Mouse (Mus musculus): Measurements from ENCODE around the gene Tlcd1.
A peak's percentile ranks its signal among the peaks of the same experiment; 100 is the strongest.
"Not testable (repeated sequence)": the region's sequence is repeated elsewhere in the genome, so short reads cannot be mapped to it uniquely, and the experiment has no call there.

The Tlcd1 gene

DNA sequence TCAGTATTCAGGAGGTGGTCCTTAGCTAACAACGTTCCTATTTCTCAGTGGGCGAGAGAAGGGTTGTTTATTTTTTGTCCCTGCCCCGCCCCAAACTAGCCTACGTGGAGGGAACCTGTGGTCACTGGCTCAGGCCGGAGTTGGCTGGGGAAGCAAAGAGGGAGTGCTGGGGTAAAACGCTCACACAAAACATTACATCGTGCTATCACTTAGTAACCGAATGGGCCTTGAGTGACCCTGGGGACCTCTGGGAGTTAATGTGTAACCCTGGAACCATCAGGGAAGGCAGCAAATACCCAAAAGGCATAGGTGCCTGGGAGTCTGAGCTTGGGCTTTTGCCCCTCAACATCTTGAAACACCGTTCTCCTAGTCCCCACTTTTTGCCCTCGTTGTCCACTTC lies 926 bp downstream of the Tlcd1 start:
- DNase-seq (ENCODE audit: low read depth, low spot score), result peak; percentile 62

DNA sequence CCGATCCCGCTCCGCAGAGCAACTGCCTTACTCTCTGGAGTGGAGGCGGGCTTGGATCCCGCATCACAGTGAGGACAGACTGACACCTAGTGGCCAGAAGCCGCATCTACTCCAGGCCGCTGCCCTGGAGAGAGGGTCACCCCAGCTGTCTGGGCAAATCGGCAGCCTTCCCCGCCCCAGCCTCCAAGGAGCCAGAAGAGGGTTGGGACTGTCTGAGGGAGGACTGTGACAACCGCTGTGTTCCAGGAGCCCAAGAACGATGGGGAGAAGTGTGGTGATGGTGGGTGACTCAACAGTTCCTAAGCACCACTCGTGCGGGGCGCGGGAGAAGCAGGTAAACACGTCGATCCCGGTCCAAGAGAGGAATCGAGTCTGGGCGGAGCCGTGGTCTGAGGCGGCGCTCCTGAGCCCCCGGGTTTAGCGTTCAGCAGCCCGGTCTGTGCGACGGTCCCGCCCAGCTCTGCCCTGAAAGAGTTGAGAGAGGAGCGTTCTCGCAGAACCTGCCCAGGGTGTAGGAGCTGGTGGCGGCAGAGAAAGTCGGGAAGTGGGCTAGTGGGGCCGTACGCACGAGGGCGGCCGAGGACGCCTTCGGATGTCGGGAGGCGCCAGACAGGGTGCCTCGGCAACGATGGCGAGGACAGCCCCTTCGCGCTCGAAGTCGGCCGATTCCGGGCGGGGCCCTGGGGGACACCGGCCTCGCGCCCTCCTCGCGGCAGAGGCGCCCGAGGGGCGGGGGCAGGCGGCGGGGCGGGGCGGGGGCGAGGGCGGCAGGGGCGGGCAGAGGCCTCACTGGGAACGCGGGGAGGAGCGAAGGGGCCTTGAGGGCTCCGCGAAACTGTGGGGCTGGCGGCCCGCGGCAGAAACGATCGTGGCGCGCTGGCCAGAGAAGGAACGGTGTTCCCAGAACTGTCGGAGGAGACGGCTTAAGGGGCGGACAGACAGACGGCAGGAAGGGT lies 1.7 kb downstream of the Tlcd1 start:
- DNase-seq (ENCODE audit: low read depth, low spot score), result peak; percentile 96

DNA sequence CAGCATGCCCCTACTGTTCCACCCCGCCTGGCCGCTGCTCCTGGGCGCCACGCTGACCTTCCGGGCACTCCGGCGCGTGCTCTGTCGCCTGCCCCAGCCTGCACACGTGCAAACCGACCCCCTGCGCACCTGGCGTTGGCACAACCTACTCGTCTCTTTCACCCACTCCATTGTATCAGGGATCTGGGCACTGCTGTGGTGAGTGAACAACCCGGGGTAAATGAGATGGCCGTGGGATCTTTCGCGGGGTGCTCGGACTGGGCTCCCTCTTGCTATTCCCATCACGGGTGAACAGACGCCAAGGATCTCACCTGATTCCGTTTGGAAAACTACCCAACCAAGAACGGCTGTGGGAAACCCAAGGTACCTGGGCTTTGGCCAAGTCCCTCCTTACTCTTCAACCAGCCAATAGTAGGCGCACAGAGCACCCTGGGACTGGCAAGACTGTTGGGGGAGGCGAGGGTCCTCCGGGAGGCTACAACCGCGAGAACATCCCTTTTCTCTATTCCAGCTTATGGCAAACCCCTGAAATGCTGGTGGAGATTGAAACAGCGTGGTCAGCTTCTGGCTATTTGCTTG lies 2.4 kb downstream of the Tlcd1 start:
- DNase-seq (ENCODE audit: low read depth, low spot score), result peak; percentile 93

DNA sequence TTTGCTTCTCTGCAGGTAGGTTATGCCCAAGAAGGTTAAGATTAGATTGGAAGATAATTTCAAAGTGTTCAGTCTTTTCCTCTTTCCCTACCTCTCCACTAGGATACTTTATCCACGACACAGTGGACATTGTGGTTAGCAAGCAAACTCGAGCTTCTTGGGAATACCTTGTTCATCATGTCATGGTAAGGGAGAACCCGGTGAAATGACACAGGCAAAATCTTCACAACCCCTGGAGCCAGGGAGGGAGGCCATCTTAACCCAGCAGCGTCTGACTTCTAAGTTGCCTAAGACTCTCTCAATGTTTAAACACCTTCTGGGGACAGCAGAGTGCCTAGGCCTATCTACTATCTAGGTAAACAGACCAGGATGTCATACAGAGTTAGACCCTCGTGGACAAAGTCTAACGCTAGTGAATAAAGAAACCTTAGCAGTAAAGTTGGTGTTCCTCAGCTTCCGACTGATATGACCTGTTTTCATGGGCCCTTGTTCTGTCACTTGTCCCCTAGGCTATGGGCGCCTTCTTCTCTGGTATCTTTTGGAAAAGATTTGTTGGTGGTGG lies 3.0 kb downstream of the Tlcd1 start:
- DNase-seq (ENCODE audit: low read depth, low spot score), result no peak

DNA sequence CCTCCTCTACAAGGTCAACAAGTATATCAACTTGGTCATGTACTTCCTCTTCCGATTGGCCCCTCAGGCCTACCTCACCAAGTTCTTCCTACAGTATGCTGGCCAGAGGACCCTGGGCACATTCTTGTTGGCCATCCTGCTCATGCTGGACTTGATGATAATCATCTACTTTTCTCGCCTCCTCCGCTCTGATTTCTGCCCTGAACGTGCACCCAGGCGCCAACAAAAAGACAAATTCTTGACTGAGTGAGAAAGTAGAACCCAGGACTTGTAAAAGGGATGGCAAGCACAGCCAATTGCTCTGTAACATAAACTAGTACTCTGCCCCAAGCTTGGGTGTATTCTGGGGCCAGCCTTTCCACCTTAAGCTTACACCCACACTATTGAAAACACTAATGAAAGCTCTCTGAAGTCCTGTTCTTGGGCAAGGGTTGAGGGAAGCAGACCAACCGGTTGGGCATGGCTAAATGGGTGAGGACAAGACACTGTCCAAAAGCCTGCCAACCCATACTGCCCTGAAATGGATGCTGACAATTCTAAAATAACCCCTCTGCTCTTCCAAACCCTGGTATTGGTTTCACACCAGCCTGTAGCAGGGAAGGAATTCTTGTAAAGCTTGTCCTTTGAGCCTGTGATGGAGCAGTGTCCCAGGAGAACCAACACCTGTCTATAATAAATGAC lies 3.7 kb downstream of the Tlcd1 start:
- DNase-seq (ENCODE audit: low read depth, low spot score), result no peak

DNA sequence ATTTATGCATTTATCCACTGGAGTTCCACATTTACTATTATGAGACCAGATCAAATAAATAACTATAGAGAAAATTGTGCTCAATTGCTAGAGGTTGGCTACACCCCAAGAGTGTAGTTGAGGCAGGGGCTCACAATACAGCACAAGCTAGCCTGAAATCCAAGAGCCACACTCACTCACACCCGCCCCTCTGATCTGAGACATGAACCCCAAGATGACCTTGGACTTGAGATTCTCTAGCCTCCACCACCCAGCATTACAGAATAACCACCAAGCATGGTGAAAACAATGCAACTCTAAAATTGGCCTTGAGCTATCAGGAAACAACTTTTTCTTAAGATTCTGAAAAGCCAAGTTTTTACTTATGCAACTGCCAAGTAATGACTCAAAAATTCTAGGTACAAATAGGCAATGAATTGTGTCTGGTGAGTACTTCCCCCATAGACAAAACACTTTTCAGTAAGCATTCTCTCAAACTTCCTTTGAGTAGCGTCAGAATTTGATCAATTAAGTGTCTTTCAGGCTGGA lies 5.4 kb downstream of the Tlcd1 start:
- DNase-seq (ENCODE audit: low read depth, low spot score), result no peak

DNA sequence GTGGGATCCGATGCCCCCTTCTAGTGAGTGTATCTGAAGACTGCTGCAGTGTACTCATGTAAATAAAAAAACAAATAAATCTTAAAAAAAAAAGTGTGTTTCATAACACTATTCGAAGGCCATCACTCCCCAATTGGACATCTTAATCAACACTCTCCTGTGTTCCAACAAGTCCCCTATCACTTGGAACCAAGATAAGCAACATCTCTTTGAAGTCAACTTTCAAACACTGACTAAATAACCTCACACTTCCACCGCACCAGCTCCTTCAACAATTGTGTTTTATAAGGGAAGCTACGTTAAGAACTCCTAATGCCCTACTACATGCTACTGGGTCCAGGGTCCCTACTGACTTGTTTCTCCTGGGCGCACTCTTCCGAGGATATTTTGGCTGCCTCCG lies 5.9 kb downstream of the Tlcd1 start:
- no peak for DNase-seq (ENCODE audit: low read depth, low spot score)

DNA sequence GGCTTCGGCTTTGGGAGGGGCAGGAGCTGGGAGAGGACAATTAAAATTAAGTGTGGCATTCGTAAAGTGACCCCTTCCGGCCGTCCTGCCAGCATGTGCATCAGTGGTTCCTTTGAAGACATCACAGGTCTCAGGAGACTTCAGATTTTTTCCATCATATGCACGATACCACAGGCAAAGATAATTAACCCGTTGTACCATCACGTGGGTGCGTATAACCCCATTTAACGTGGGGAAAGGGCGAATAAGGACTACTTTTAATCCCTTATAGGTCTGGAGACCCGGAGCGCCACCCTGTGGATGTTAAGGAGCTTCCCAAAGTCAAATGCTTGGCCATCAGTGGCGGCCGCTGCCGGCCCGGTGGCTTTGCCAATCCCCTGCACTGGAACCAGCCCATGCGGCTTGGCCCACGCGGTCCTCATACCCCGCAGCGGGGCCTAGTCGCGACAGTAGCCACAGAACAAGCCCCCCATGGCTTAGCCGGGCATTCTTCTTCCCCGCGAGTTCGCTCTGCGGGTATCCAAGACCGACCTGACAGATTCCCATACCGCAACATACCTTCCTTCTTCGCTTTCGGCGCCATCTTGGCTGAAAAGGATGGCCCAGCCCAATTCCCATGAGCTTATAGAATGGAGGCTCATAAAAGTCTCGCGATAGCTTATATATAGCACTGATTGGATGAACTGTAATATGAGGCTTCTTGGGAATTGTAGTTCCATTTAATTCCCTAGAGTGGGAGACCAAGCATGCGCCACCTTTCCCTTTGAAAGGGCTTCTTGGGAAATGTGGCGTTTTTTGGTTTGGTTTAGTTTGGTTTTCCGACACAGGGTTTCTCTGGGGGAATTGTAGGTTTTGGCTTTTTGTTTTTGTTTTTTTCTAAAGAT lies 6.7 kb downstream of the Tlcd1 start, which contains the start of gene Rpl23a:
TSS of gene Rpl23a (minus strand) at position 624 of the 884 bp plus-strand sequence.
- DNase-seq (ENCODE audit: low read depth, low spot score), result peak; percentile 99

DNA sequence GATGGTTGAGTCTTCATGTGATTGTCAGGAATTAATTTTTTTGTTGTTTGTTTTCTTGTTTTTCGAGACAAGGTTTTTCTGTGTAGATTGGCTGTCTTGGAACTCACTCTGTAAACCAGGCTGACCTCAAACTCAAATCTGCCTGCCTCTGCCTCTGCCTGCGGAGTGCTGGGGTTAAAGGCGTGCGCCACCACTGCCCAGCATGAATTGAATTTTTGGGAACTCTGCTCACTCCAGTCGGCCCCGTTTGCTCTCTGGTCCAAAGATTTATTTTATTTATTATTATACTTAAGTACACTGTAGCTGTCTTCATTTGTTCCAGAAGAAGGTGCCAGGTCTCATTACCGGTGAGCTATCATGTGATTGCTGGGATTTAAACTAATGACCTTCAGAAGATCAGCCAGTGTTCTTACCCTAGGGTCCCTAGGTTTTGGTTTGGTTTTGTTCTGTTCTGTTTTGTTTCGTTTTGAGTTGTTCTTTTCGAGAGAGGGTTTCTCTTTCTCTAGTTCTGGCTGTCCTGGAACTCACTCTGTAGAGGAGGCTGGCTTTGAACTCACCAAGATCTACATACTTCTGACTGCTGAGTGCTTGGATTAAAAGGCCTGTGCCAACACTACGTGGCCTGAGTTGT lies 7.5 kb downstream of the Tlcd1 start:
- peak; percentile 51 for DNase-seq (ENCODE audit: low read depth, low spot score)

DNA sequence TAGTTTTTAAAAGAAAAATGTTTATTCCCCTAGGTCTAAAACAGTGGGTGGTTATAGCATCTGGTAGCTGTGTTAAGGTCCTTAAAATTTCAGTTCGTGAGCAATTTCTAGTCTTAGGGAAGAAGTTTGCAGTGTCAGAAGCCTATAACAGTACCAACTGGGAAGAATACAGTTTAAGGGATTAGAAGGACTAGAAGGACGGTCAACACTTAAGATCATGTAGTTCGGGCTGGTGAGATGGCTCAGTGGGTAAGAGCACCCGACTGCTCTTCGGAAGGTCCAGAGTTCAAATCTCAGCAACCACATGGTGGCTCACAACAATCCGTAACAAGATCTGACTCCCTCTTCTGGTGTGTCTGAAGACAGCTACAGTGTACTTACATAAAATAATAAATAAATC lies 8.2 kb downstream of the Tlcd1 start:
- not testable (repeated sequence) for DNase-seq (ENCODE audit: low read depth, low spot score)

DNA sequence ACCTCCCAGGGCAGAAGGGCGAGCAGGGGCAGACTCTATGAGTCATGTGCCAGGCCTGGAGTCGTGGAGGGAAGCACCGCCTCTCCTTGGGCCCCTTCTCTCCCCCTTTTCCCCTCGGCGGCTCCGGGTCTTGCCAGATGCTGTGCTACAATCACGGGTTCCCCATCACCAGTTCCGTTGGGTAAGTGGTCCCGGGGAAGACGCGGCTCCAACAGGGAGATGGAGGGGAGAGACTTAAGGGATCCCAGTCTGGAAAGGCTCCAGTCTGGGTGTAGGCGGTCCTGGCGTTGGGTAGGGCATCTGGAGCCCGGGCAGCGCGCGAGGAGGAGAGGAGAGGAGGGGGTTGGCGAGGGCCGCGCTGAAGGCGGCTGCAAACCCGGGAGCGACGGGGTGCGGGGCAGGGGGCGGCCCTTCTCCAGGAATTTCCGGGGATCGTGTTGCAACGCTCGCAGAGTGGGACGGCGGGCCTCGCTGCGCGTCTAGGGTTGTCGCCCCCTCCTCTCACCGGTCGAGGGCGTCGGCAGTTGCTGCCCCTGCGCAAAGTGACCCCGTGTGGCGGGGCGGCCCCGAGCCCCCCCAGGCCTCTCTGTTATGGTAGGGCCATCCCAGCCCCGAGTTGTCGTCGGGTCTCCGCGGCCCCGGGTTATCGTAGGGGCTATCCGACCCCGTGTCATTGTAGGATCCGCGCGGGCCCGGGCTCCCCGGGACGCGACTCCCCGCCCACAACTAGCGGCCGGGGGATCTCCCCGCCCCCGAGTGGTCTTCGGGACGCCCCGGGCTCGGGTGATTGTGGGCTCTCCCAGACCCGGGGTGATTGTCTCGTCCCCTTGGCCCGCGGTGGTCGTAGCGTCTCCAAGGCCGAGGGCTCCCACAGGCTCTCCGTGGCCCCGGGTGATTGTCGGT lies 12.1 kb downstream of the Tlcd1 start, which contains the start of gene Rab34:
TSS of gene Rab34 (plus strand) at position 100 of the 903 bp plus-strand sequence.
- peak; percentile 85 for DNase-seq (ENCODE audit: low read depth, low spot score)

DNA sequence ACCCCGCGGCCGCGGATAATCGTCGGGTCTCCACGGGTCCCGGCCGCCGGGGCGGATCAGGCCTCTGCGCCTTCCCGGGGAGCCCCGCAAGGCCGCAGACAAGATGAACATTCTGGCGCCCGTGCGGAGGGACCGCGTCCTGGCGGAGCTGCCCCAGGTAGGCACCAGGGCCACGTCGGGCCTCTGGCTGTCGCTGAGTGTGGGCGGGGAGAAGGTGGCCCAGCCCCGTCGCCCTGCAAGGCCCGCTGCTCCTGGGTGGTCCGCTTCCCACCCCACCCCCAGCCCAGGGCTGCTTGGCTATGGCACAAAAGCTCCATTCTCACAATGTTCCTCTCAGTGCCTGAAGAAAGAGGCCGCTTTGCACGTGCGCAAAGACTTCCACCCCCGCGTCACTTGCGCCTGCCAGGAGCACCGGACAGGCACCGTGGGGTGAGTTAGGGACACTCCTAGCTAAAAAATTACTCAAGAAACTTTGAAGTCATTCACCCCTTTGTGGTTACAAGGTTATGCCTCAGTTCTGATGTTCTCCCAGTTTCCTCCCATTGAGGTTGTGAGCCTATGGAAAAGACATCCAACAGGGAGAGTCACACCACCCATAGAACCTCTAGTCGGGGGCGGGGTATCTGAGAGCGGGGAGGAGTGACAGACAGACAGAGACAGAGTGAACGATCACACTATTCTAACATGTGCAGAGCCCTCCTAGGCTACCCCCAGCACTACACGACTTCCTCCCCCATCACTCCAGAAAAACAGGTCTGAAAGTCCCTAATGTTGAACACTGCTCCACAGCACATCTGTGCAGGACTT lies 12.9 kb downstream of the Tlcd1 start:
- DNase-seq (ENCODE audit: low read depth, low spot score), result peak; percentile 91

DNA sequence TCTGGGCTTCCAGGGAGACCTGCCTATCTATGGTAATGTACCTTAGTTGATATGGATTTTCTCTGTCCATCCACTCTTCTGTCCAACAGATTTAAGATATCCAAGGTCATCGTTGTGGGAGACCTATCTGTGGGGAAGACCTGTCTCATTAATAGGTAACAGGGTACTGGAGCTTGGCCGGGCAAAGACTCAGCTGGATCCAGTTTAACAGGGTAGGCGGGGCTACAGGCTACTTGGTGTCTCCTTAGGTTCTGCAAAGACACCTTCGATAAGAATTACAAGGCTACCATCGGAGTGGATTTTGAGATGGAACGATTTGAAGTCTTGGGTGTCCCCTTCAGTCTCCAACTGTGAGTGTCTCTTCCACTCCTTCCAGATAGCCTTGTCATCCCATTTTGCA lies 13.5 kb downstream of the Tlcd1 start:
- peak; percentile 39 for DNase-seq (ENCODE audit: low read depth, low spot score)

DNA sequence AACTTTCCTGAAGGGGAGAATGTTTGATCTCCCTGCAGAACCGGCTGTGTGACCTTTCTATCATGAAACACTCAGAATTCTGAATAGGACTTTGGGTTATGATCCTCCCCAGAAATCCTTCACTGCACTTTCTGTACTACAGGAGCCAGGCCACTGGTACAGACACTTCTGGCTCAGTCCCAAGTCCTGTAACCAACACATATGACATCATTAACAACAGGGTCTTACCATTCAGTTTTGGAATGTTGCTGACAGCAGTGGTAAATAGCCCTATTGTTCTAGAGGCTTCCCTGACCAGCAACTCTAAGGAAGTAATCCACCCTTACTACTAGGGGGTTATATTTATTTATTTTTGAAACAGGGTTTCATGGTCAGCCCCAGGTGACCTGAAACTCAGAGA lies 16.6 kb downstream of the Tlcd1 start, which contains the start of gene Proca1:
TSS of gene Proca1 (plus strand) at position 280 of the 400 bp plus-strand sequence.
- DNase-seq (ENCODE audit: low read depth, low spot score), result no peak

DNA sequence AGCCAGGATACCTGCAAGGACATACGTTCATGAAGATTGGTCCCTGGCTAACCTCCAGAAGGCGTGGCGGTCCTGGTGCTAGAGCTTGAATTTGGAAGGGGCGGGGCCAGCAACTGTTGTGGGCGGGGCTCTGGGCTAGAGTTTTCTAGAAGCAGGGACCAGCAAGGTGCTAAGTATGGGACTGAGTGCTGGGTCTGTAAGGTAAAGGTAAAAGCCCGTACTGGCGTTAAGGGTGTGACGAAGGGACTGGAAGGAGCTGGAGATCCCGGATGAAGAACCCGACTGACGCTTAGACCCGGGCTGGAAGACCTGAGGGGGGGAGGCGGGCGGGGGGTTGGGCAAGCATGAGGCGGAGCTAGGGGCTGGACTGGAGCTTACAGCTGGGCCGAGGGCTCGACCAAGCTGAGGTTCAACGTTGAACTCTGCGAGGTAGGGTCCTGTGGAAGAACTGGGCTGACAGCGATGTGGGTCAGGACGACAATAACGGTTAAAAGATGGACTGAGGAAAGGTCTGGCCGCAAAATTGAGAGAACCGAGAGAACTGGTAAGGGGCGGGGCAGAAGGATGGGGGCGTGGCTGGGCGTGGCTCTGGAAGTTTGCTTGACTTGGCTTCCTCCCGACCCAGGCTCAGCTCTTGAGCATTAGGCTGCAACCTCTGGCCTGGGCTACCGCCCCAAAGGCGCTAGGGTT lies 18.0 kb downstream of the Tlcd1 start:
- peak; percentile 95 for DNase-seq (ENCODE audit: low read depth, low spot score)

DNA sequence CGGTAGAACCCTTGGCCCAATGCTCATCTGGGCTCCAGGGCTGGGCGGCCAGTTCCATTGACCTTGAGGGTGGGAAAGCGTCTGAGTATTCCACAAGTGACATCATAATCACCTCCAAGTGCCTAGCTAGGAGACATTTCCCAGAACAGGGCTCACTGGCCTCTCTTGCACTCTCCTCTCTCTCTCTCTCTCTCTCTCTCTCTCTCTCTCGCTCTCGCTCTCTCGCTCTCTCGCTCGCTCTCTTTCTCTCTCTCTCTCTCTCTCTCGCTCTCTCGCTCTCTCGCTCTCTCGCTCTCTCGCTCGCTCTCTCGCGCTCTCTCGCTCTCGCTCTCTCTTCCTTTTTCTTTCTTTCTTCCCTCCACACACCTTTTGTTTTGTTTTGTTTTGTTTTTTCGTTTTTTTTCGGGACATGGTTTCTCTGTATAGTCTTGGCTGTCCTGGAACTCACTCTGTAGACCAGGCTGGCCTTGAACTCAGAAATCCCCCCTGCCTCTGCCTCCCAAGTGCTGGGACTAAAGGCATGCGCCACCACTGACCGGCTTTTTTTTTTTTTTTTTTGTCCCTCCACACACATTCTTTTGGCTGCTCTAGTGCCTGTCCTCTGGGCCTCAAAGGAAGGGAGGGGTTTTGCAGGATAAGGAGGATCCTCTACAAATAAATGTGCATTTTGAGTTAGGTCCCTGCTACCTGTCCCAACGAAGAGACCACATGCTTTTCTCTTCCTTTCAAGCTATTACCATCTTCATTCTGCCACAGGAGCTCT lies 18.8 kb downstream of the Tlcd1 start:
- DNase-seq (ENCODE audit: low read depth, low spot score), result peak; percentile 25

DNA sequence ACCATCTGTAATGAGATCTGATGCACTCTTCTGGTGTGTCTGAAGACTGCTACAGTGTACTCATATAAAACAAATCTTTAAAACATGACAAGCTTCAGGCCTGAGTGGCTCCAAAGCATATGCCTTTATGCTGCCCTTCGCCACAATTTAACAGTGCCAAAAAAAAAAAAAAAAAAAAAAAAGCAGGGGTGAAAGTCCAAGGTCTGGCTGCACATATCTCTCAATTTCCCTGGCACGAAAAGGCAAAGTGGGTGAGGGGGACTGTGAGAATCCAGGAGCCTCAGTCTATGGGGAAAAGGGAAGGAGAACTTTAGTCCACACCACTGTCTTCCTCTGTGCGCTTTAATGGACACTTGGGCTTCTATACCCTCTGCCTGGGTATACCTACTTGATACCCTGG lies 25.9 kb downstream of the Tlcd1 start:
- no peak for DNase-seq (ENCODE audit: low read depth, low spot score)

Measured in R1 (cell line).